Mouse (Mus musculus) midbrain, embryonic 10.5 days (tissue): ENCODE results near the gene Ceacam1. TPM values are rescaled to one million over a fixed set of nuclear protein-coding genes. Genes with fewer than 3 reads are reported as not detected.

ENCODE experiments used
- DNase-seq: peaks from one replicate; pipeline ENCODE4 v3.0.0-alpha.2; 2017; ENCODE audit warnings: low spot score
- H3K27ac ChIP-seq: fragments of 300-500 bp; sonication (generic); replicated peaks from 2 replicates; pipeline ENCODE4 v1.5.1; 2016; ENCODE audit warnings: mild to moderate bottlenecking
- H3K27me3 ChIP-seq: fragments of 300-500 bp; sonication (generic); 2 replicates; pipeline ENCODE4 v1.6.1; 2016; ENCODE audit warnings: low read depth, mild to moderate bottlenecking; ENCODE audit not compliant: poor library complexity, severe bottlenecking
- H3K36me3 ChIP-seq: fragments of 300-500 bp; sonication (generic); 2 replicates; pipeline ENCODE4 v1.6.1; 2016; ENCODE audit warnings: mild to moderate bottlenecking, moderate library complexity
- H3K4me1 ChIP-seq: fragments of 300-500 bp; sonication (generic); 2 replicates; pipeline ENCODE4 v1.6.1; 2016
- H3K4me3 ChIP-seq: fragments of 300-500 bp; sonication (generic); 2 replicates; pipeline ENCODE4 v1.5.1; 2016; ENCODE audit warnings: mild to moderate bottlenecking, moderate library complexity
- H3K9me3 ChIP-seq: fragments of 300-500 bp; sonication (generic); replicated peaks from 2 replicates; pipeline ENCODE4 v1.6.1; 2016; ENCODE audit warnings: mild to moderate bottlenecking
- WGBS: fragments of 180-500 bp; shearing (Covaris S2); methylation state at CpG from one replicate; pipeline ENCODE4 v1.1.7; 2016; 5-methylcytosine and 5-hydroxymethylcytosine counted together
- polyA plus RNA-seq: library from polyadenylated mRNA; unstranded; fragments of >200 nt; fragmentation: Nextera tagmentation; extraction: Ambion mirVana; gene quantifications from 2 replicates; pipeline ENCODE4 v1.2.1, GENCODE M21; 2016

The Ceacam1 gene
- polyA plus RNA-seq, 1 experiment from 2014 or later = 0.53 TPM

GRCm38 (mm10) chr7:25419943-25420342 lies 57.5 kb downstream of the Ceacam1 start:
- WGBS = 88% methylated on average over 4 of the region's 4 CpGs
- no peak for DNase-seq

GRCm38 (mm10) chr7:25419536-25419935 lies 57.9 kb downstream of the Ceacam1 start:
- WGBS = 85% methylated on average over 8 of the region's 8 CpGs
- Histone ChIP-seq H3K4me1 (0 out of 2 replicates have a peak, but pooled peaks cover 6% of the 10 kb centered on the region), H3K9me3 (no peaks in the 10 kb centered on the region), H3K27ac (no peak overlapping the region), H3K27me3 (peaks cover 21% of the 10 kb centered on the region), H3K36me3 (no peaks in the 10 kb centered on the region), H3K4me3 (no peak overlapping the region)
- no peak for DNase-seq

More at GRCm38 (mm10) chr7:25419943-25420342, 57.5 kb downstream of the Ceacam1 start:
- H3K4me1 ChIP-seq = 0 out of 2 replicates have a peak, but pooled peaks cover 6% of the 10 kb centered on the region
- H3K4me3 ChIP-seq = no peak overlapping the region
- no peaks in the 10 kb centered on the region for H3K9me3 ChIP-seq
- H3K27ac ChIP-seq = no peak overlapping the region
- H3K27me3 ChIP-seq = peaks cover 21% of the 10 kb centered on the region
- H3K36me3 ChIP-seq = no peaks in the 10 kb centered on the region

- Histone ChIP-seq H3K4me1 (peaks cover 6% of the 10 kb centered on the region; the same call in 1 of the 2 replicates), H3K27ac (no peak overlapping the region), H3K4me3 (no peak overlapping the region), H3K27me3 (peaks cover 12% of the 10 kb centered on the region), H3K36me3 (no peaks in the 10 kb centered on the region), H3K9me3 (no peaks in the 10 kb centered on the region)
- no peak for DNase-seq
- 73% methylated on average over 1 of the region's 1 CpGs for WGBS
Observed at GRCm38 (mm10) chr7:25417597-25417996, 59.8 kb downstream of the Ceacam1 start.

GRCm38 (mm10) chr7:25412833-25413441 lies 64.5 kb downstream of the Ceacam1 start, which contains the start of gene Cxcl17:
Cxcl17 (minus strand) TSS chr7:25412886.
- Histone ChIP-seq H3K27me3 (no peaks in the 10 kb centered on the region), H3K9me3 (no peaks in the 10 kb centered on the region), H3K4me1 (peaks cover 4% of the 10 kb centered on the region; the same call in 1 of the 2 replicates), H3K27ac (no peak within 1 kb of the TSS), H3K36me3 (no peaks in the 10 kb centered on the region), H3K4me3 (no peak within 1 kb of the TSS)
- no peak for DNase-seq
- WGBS = 58% methylated on average over 7 of the region's 7 CpGs

- Histone ChIP-seq H3K4me1 (peaks cover 4% of the 10 kb centered on the region; the same call in 1 of the 2 replicates), H3K36me3 (no peaks in the 10 kb centered on the region)
- WGBS = 83% methylated on average over 3 of the region's 3 CpGs
Observed at GRCm38 (mm10) chr7:25411861-25412260, 65.5 kb downstream of the Ceacam1 start.

More at GRCm38 (mm10) chr7:25411861-25412260, 65.5 kb downstream of the Ceacam1 start:
- H3K27ac ChIP-seq = no peak overlapping the region
- H3K4me3 ChIP-seq = no peak overlapping the region
- DNase-seq = no peak
- no peaks in the 10 kb centered on the region for H3K27me3 ChIP-seq
- H3K9me3 ChIP-seq = no peaks in the 10 kb centered on the region

Other genes with a start within 250 kb of the Ceacam1 start
- 9.3 and 10.5 TPM in 2 replicates for gene Gsk3a, start 239.8 kb downstream of the Ceacam1 start, polyA plus RNA-seq
- gene Erf, start 226.8 kb downstream of the Ceacam1 start, polyA plus RNA-seq = 6.9 and 7.3 TPM in 2 replicates
- gene Cic, start 209.9 kb downstream of the Ceacam1 start, polyA plus RNA-seq = 18.5 and 21.7 TPM in 2 replicates
- 293 and 325 TPM in 2 replicates for gene Pafah1b3, start 179.6 kb downstream of the Ceacam1 start, polyA plus RNA-seq
- gene Prr19, start 176.2 kb downstream of the Ceacam1 start, polyA plus RNA-seq = 1.1 and 1.4 TPM in 2 replicates
- gene Tmem145, start 171.5 kb downstream of the Ceacam1 start, polyA plus RNA-seq = 2.1 and 5.1 TPM in 2 replicates
- gene Megf8, start 160.4 kb downstream of the Ceacam1 start, polyA plus RNA-seq = 13.9 and 14.9 TPM in 2 replicates
- gene Cnfn, start 107.9 kb downstream of the Ceacam1 start, polyA plus RNA-seq = not detected in 2 replicates
- 4.7 and 7.0 TPM in 2 replicates for gene Lipe, start 78.9 kb downstream of the Ceacam1 start, polyA plus RNA-seq
- gene Cxcl17, start 64.7 kb downstream of the Ceacam1 start, polyA plus RNA-seq = 0.31 and 0.37 TPM in 2 replicates
- not detected in 2 replicates for gene Ceacam2, start 62.3 kb upstream of the Ceacam1 start, polyA plus RNA-seq
- gene Erich4, start 138.3 kb upstream of the Ceacam1 start, polyA plus RNA-seq = not detected in 2 replicates
- gene Dmac2, start 141.8 kb upstream of the Ceacam1 start, polyA plus RNA-seq = 22.8 and 24.9 TPM in 2 replicates
- 0.43 and 1.1 TPM in 2 replicates for gene B3gnt8, start 149.1 kb upstream of the Ceacam1 start, polyA plus RNA-seq
- gene Bckdha, start 181.4 kb upstream of the Ceacam1 start, polyA plus RNA-seq = 45.2 and 48.2 TPM in 2 replicates
- 65.0 and 81.4 TPM in 2 replicates for gene Exosc5, start 181.6 kb upstream of the Ceacam1 start, polyA plus RNA-seq
- 2.7 and 3.2 TPM in 2 replicates for gene Tmem91, start 197.6 kb upstream of the Ceacam1 start, polyA plus RNA-seq
- gene B9d2, start 203.2 kb upstream of the Ceacam1 start, polyA plus RNA-seq = 38.9 TPM in 2 replicates
- gene Tgfb1, start 209.4 kb upstream of the Ceacam1 start, polyA plus RNA-seq = 0.98 and 1.7 TPM in 2 replicates
- gene Ccdc97, start 241.5 kb upstream of the Ceacam1 start, polyA plus RNA-seq = 30.1 and 33.3 TPM in 2 replicates